Mouse (Mus musculus) duodenum, adult 2 months (tissue): Measurements from ENCODE around the gene Mapk14. TPM values are rescaled to one million over a fixed set of nuclear protein-coding genes. Genes with fewer than 3 reads are reported as not detected.

Experiments used
- polyA plus RNA-seq: library from polyadenylated mRNA; depleted of rRNA; stranded (reverse); fragments of >200 nt; gene quantifications from 2 replicates; pipeline ENCODE4 v1.2.3, GENCODE M21; 2012; ENCODE audit warnings: low replicate concordance; rRNA removed

The Mapk14 gene
- 28.6 and 34.8 TPM in 2 replicates for polyA plus RNA-seq

GRCm38 (mm10) chr17:28690776-28691686 lies at the start of gene Mapk14:
Gene Mapk14 (plus strand): TSS chr17:28691329.

GRCm38 (mm10) chr17:28689586-28690283 lies 1.4 kb upstream of the Mapk14 start, which contains the start of gene Slc26a8:
Gene Slc26a8 (minus strand): TSS chr17:28690233.

GRCm38 (mm10) chr17:28725783-28726182 lies 34.7 kb downstream of the Mapk14 start, which contains the start of gene AC170998.1:
Gene AC170998.1 (plus strand): TSS chr17:28726083.

GRCm38 (mm10) chr17:28769121-28769874 lies 78.2 kb downstream of the Mapk14 start, which contains the start of gene Mapk13:
Gene Mapk13 (plus strand): TSS chr17:28769297.

Other genes starting within 250 kb of the Mapk14 start
- gene Fkbp5, start 173.8 kb upstream of the Mapk14 start, polyA plus RNA-seq, result 3.4 and 8.9 TPM in 2 replicates
- not detected in 2 replicates for gene Armc12, start 160.5 kb upstream of the Mapk14 start, polyA plus RNA-seq
- gene Clpsl2, start 141.9 kb upstream of the Mapk14 start, polyA plus RNA-seq, result not detected in 2 replicates
- gene Clps, start 130.6 kb upstream of the Mapk14 start, polyA plus RNA-seq, result 1,018 and 10,312 TPM in 2 replicates
- gene Lhfpl5, start 115.7 kb upstream of the Mapk14 start, polyA plus RNA-seq, result 0.72 and 1.00 TPM in 2 replicates
- gene Srpk1, start 68.6 kb upstream of the Mapk14 start, polyA plus RNA-seq, result 16.8 and 17.1 TPM in 2 replicates
- gene Slc26a8, start 1.1 kb upstream of the Mapk14 start, polyA plus RNA-seq, result 0.18 TPM in 1 of 2 replicates, not detected in the other
- 0.18 and 0.27 TPM in 2 replicates for gene AC170998.1, start 34.8 kb downstream of the Mapk14 start, polyA plus RNA-seq
- gene Mapk13, start 78.0 kb downstream of the Mapk14 start, polyA plus RNA-seq, result 186 and 308 TPM in 2 replicates
- gene Brpf3, start 109.8 kb downstream of the Mapk14 start, polyA plus RNA-seq, result 70.1 and 79.9 TPM in 2 replicates
- 0.72 and 0.78 TPM in 2 replicates for gene Pnpla1, start 167.1 kb downstream of the Mapk14 start, polyA plus RNA-seq
- 15.7 and 38.2 TPM in 2 replicates for gene 4930539E08Rik, start 224.0 kb downstream of the Mapk14 start, polyA plus RNA-seq